17 mouse cellular contexts compared by ENCODE assay signal in the genomic region with DNA sequence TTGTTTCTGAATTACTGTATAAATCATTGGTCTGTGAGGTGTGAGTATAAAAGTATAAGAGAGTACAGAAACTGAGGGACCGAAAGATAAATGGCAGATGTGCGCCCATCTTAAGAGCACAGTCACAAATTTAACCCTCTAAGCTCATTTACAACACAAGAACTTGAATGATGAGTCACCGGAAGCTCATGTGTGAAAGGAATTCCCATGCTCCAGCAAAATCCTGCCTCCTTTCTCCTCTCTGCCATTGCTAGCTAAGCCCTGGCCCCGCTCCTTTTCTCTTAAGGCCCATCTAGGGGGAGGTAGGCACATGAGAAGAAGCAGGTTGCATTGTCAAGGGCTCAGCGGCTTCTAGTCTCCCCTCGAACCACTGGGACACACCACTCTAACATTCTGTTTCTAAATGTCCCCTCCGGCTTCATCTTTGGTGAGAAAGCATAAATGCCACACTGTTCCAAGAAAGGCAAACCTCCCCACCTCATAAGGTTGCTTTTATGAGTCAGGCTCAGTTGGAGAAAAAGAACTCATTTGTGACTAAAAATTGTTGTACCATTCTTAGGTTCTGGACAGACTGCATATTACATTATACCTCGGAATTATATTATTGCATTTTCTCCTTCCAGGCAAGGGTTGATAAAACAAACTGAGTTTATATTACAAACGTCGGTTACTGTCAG. TPM values are rescaled to one million over a fixed set of nuclear protein-coding genes. Genes with fewer than 3 reads are reported as not detected.
"Had no signal": no experiment of that assay in that cellular context is flagged by ENCODE, and none has a peak within 500 bp of the region (broad histone marks: within the 10 kb centered on the region; RNA-seq: fewer than 3 reads in every experiment).

No protein-coding gene starts in this region.

- H3K36me3 ChIP-seq: limb, embryonic 15.5 days; liver, embryonic 12.5 days; midbrain, embryonic 10.5 days; neural tube, embryonic 12.5 days had no signal

- H3K27ac ChIP-seq: limb, embryonic 15.5 days; liver, embryonic 12.5 days; midbrain, embryonic 10.5 days; neural tube, embryonic 12.5 days; stomach, postnatal 0 days had no signal

- H3K4me1 ChIP-seq: liver, embryonic 12.5 days; neural tube, embryonic 12.5 days had no signal

- H3K4me3 ChIP-seq: limb, embryonic 15.5 days; liver, embryonic 12.5 days; midbrain, embryonic 10.5 days; neural tube, embryonic 12.5 days had no signal

- DNase-seq: kidney, adult 11 months; kidney, postnatal 10 days; left cerebral cortex, postnatal 4 days; lung, embryonic 14.5 days; lung, postnatal 10 days; lung, postnatal 4 days; midbrain, embryonic 14.5 days; right cerebral cortex, postnatal 14 days; thymus, adult 18-20 months; thymus, postnatal 14 days had no signal

- H3K27me3 ChIP-seq: limb, embryonic 15.5 days; neural tube, embryonic 12.5 days had no signal

RNA-seq across cellular contexts. Expression of gene Rarres1, which starts 7.0 kb away (rescaled TPM):
- total RNA-seq: megakaryocyte, adult 5-6 weeks; neutrophil, adult 5-6 weeks had no signal
